Mouse (Mus musculus) heart, embryonic 11.5 days (tissue): Measurements from ENCODE around the gene Lhx4. TPM values are rescaled to one million over a fixed set of nuclear protein-coding genes. Genes with fewer than 3 reads are reported as not detected.

Source experiments
- ATAC-seq: fragments of 200-750 bp; cut with Nextera tagmentation; replicated peaks from 2 replicates; pipeline ENCODE4 v1.8.0; 2017; ENCODE audit warnings: moderate library complexity; ENCODE audit not compliant: insufficient number of reproducible peaks, low FRiP score, low TSS enrichment
- H3K27ac ChIP-seq: fragments of 300-500 bp; sonication (generic); 2 replicates; pipeline ENCODE4 v1.5.1; 2014; ENCODE audit warnings: mild to moderate bottlenecking, low read depth, low read length
- H3K27me3 ChIP-seq: fragments of 300-500 bp; sonication (generic); 2 replicates; pipeline ENCODE4 v1.6.1; 2014; ENCODE audit warnings: mild to moderate bottlenecking, low read length, mixed read lengths; ENCODE audit not compliant: control insufficient read depth, insufficient read depth
- H3K36me3 ChIP-seq: fragments of 300-500 bp; sonication (generic); 2 replicates; pipeline ENCODE4 v1.6.1; 2014; ENCODE audit warnings: mild to moderate bottlenecking, low read length, moderate library complexity, mixed read lengths; ENCODE audit not compliant: control insufficient read depth, insufficient read depth
- H3K4me1 ChIP-seq: fragments of 300-500 bp; sonication (generic); 2 replicates; pipeline ENCODE4 v1.6.1; 2014; ENCODE audit warnings: low read length; ENCODE audit not compliant: control insufficient read depth, insufficient read depth
- H3K4me2 ChIP-seq: fragments of 300-500 bp; sonication (generic); 2 replicates; pipeline ENCODE4 v1.6.1; 2014; ENCODE audit warnings: mild to moderate bottlenecking, moderate library complexity
- H3K4me3 ChIP-seq: fragments of 300-500 bp; sonication (generic); 2 replicates; pipeline ENCODE4 v1.5.1; 2014; ENCODE audit warnings: low read depth, low read length
- H3K9ac ChIP-seq: fragments of 300-500 bp; sonication (generic); 2 replicates; pipeline ENCODE4 v1.6.1; 2014; ENCODE audit warnings: mild to moderate bottlenecking, low read depth, low read length, moderate library complexity
- H3K9me3 ChIP-seq: fragments of 300-500 bp; sonication (generic); replicated peaks from 2 replicates; pipeline ENCODE4 v1.6.1; 2016; ENCODE audit warnings: low read length; ENCODE audit not compliant: control insufficient read depth
- WGBS: fragments of 180-500 bp; shearing (Covaris S2); extraction: QIAGEN DNeasy Blood & Tissue Kit; methylation state at CpG from one replicate; pipeline ENCODE4 v1.1.7; 2014; ENCODE audit not compliant: insufficient replicate concordance; 5-methylcytosine and 5-hydroxymethylcytosine counted together
- polyA plus RNA-seq: library from polyadenylated mRNA; unstranded; fragments of >200 nt; fragmentation: Nextera tagmentation; extraction: Ambion mirVana; gene quantifications from 2 replicates; pipeline ENCODE4 v1.2.1, GENCODE M21; 2014

The Lhx4 gene
- polyA plus RNA-seq, 1 experiment from 2014 or later: not detected

- H3K4me3 ChIP-seq: no peak overlapping the region
- ATAC-seq: no peak
These were observed 50.6 kb downstream of the Lhx4 start for GRCm38 (mm10) chr1:155700886-155701285.

GRCm38 (mm10) chr1:155698373-155699159, 52.9 kb downstream of the Lhx4 start:
- Histone ChIP-seq H3K27me3 (no peaks in the 10 kb centered on the region), H3K4me2 (no peak overlapping the region), H3K36me3 (no peaks in the 10 kb centered on the region), H3K27ac (no peak overlapping the region), H3K4me3 (no peak overlapping the region), H3K9me3 (no peaks in the 10 kb centered on the region), H3K4me1 (no peaks in the 10 kb centered on the region), H3K9ac (no peak overlapping the region)
- no peak for ATAC-seq
- WGBS: 74% methylated on average over 17 of the region's 17 CpGs

More at GRCm38 (mm10) chr1:155700886-155701285, 50.6 kb downstream of the Lhx4 start:
- Histone ChIP-seq H3K9me3 (no peaks in the 10 kb centered on the region), H3K27me3 (no peaks in the 10 kb centered on the region), H3K9ac (no peak overlapping the region), H3K27ac (no peak overlapping the region), H3K4me1 (0 out of 2 replicates have a peak, but pooled peaks cover 3% of the 10 kb centered on the region), H3K36me3 (no peaks in the 10 kb centered on the region), H3K4me2 (no peak overlapping the region)

GRCm38 (mm10) chr1:155693443-155693842, 58.0 kb downstream of the Lhx4 start:
- Histone ChIP-seq H3K36me3 (no peaks in the 10 kb centered on the region), H3K4me3 (no peak overlapping the region), H3K4me2 (no peak overlapping the region), H3K27me3 (no peaks in the 10 kb centered on the region), H3K4me1 (no peaks in the 10 kb centered on the region), H3K9ac (no peak overlapping the region), H3K9me3 (no peaks in the 10 kb centered on the region), H3K27ac (no peak overlapping the region)
- 58% methylated on average over 5 of the region's 5 CpGs for WGBS
- ATAC-seq: no peak

- Histone ChIP-seq H3K4me2 (no peak overlapping the region), H3K9ac (no peak overlapping the region), H3K4me3 (no peak overlapping the region), H3K36me3 (no peaks in the 10 kb centered on the region), H3K27me3 (no peaks in the 10 kb centered on the region), H3K4me1 (no peaks in the 10 kb centered on the region), H3K9me3 (no peaks in the 10 kb centered on the region), H3K27ac (no peak overlapping the region)
- WGBS: 82% methylated on average over 11 of the region's 11 CpGs
- no peak for ATAC-seq
These were observed 58.5 kb downstream of the Lhx4 start for GRCm38 (mm10) chr1:155693026-155693425.

GRCm38 (mm10) chr1:155692230-155692629, 59.3 kb downstream of the Lhx4 start:
- ATAC-seq: no peak
- 81% methylated on average over 6 of the region's 6 CpGs for WGBS
- H3K27me3 ChIP-seq: no peaks in the 10 kb centered on the region
- no peak overlapping the region for H3K9ac ChIP-seq
- no peak overlapping the region for H3K4me2 ChIP-seq
- H3K36me3 ChIP-seq: no peaks in the 10 kb centered on the region
- no peaks in the 10 kb centered on the region for H3K4me1 ChIP-seq
- H3K4me3 ChIP-seq: no peak overlapping the region
- H3K27ac ChIP-seq: no peak overlapping the region
- no peaks in the 10 kb centered on the region for H3K9me3 ChIP-seq

GRCm38 (mm10) chr1:155689558-155689957, 61.9 kb downstream of the Lhx4 start:
- ATAC-seq: no peak
- Histone ChIP-seq H3K27me3 (no peaks in the 10 kb centered on the region), H3K36me3 (no peaks in the 10 kb centered on the region), H3K27ac (no peak overlapping the region), H3K4me1 (no peaks in the 10 kb centered on the region), H3K4me2 (no peak overlapping the region), H3K9me3 (no peaks in the 10 kb centered on the region), H3K4me3 (no peak overlapping the region), H3K9ac (no peak overlapping the region)
- 86% methylated on average over 5 of the region's 5 CpGs for WGBS

GRCm38 (mm10) chr1:155689141-155689540, 62.3 kb downstream of the Lhx4 start:
- ATAC-seq: no peak
- Histone ChIP-seq H3K4me3 (no peak overlapping the region), H3K27ac (no peak overlapping the region), H3K27me3 (no peaks in the 10 kb centered on the region), H3K9ac (no peak overlapping the region), H3K9me3 (no peaks in the 10 kb centered on the region), H3K4me1 (no peaks in the 10 kb centered on the region), H3K4me2 (no peak overlapping the region), H3K36me3 (no peaks in the 10 kb centered on the region)
- WGBS: 86% methylated on average over 4 of the region's 4 CpGs

- H3K4me1 ChIP-seq: no peaks in the 10 kb centered on the region
- H3K27me3 ChIP-seq: no peaks in the 10 kb centered on the region
- ATAC-seq: no peak
- 81% methylated on average over 15 of the region's 15 CpGs for WGBS
- no peak overlapping the region for H3K27ac ChIP-seq
- H3K36me3 ChIP-seq: no peaks in the 10 kb centered on the region
- no peak overlapping the region for H3K4me2 ChIP-seq
- no peaks in the 10 kb centered on the region for H3K9me3 ChIP-seq
- H3K4me3 ChIP-seq: no peak overlapping the region
- H3K9ac ChIP-seq: no peak overlapping the region
These were observed 64.7 kb downstream of the Lhx4 start for GRCm38 (mm10) chr1:155686816-155687215.
